Mouse (Mus musculus): ENCODE data around the gene Krtap5-3.
"Not testable (repeated sequence)": the region's sequence is repeated elsewhere in the genome, so short reads cannot be mapped to it uniquely, and the experiment has no call there.

The Krtap5-3 gene

GRCm38 (mm10) chr7:142201064-142201463, at the start of gene Krtap5-3:
Krtap5-3 (plus strand) TSS chr7:142201364.
- DNase-seq: no peak

GRCm38 (mm10) chr7:142152191-142152590, 49.0 kb upstream of the Krtap5-3 start:
- no peak for DNase-seq

GRCm38 (mm10) chr7:142155308-142155707, 45.9 kb upstream of the Krtap5-3 start:
- no peak for DNase-seq

DNA sequence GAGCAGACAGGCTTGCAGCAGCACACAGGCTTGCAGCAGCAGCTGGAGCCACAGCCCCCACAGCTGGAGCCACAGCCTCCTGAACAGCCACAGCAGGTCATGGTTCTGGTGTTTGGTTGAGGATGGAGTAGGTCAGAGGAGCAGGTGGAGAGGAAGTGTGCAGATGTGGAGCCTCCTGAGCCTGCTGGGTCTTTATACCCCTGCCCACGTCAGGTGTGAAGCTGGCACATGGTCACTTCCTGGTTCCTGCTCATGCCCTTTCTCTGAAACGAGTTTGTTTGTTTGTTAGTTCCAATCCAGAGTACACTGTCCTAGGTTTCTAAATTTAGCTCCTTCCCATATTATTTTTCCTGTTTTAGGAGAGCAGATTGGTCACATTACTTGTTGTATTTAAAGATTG, 44.2 kb upstream of the Krtap5-3 start, which contains the start of gene Gm29735:
Gene Gm29735 (minus strand): TSS at position 101 of the 400 bp plus-strand sequence.
- DNase-seq: not testable (repeated sequence)

GRCm38 (mm10) chr7:142159366-142159765, 41.8 kb upstream of the Krtap5-3 start:
- no peak for DNase-seq

- DNase-seq: not testable (repeated sequence)
Measured at GRCm38 (mm10) chr7:142165639-142166038, 35.5 kb upstream of the Krtap5-3 start, which contains the start of gene Gm4553. Gm4553 (minus strand) TSS chr7:142165739.

DNA sequence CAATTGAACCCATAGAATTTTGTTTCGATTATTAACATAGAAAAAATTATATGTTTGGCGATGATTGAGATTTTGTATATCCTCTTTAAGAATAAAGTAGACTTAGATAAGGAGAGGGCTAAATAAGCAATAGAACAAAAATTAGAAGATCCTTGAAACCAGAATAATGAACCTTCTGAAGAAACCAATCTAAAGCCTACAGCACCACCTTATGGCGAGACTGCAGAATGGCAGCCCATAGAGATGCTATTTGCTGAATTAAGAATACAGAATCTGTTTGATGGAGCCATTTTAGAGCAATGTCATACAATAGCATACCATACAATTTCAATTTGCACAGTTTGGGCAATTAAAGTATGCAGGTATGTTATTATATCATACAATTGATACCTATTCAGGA, 31.3 kb upstream of the Krtap5-3 start:
- DNase-seq: no peak

DNA sequence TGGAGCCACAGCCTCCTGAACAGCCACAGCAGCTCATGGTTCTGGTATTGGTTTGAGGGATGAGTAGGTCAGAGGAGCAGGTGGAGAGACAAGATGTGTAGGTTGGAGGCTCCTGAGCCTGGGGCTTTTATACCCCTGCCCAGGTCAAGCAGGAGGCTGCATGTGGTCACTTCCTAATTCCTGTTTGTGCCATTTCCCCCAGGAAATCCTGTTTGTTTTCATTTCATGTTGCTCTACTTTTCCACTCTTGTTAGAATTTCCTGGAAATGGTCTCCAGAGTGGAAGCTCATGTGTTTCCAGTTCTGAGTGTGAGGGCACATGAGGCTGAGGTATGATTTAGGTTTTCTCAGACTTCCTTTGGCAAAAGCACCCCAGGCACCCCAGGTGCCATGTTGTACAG, 25.3 kb upstream of the Krtap5-3 start, which contains the start of gene Krtap5-2:
Gene Krtap5-2 (minus strand): TSS at position 101 of the 400 bp plus-strand sequence.
- DNase-seq: not testable (repeated sequence)

GRCm38 (mm10) chr7:142178685-142179084, 22.5 kb upstream of the Krtap5-3 start:
- DNase-seq: peak; percentile 10

- DNase-seq: no peak
Measured at GRCm38 (mm10) chr7:142181021-142181420, 20.1 kb upstream of the Krtap5-3 start.

DNA sequence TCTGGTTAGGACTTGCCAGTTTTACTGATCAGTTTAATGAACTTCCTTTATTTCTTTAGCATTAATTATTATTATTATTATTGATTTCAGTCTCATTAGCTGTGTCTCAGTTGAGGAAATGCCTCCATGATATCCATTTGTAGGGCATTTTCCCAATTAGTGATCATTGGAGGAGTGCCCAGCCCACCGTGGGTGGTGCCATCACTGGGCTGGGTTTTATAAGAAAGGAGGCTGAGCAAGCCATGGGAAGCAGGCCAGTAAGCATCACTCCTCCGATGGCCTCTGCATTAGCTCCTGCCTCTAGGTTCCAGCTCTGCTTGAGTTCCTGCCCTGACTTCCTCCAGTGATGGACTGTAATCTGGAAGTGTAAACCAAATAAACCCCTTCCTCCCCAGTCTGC, 13.0 kb upstream of the Krtap5-3 start:
- no peak for DNase-seq

- no peak for DNase-seq
Measured at GRCm38 (mm10) chr7:142190289-142190688, 10.9 kb upstream of the Krtap5-3 start, which contains the start of gene Gm10153. Gm10153 (minus strand) TSS chr7:142190389.

- DNase-seq: no peak
Measured at GRCm38 (mm10) chr7:142198748-142199147, 2.4 kb upstream of the Krtap5-3 start.

GRCm38 (mm10) chr7:142205488-142205887, 4.3 kb downstream of the Krtap5-3 start:
- DNase-seq: no peak

DNA sequence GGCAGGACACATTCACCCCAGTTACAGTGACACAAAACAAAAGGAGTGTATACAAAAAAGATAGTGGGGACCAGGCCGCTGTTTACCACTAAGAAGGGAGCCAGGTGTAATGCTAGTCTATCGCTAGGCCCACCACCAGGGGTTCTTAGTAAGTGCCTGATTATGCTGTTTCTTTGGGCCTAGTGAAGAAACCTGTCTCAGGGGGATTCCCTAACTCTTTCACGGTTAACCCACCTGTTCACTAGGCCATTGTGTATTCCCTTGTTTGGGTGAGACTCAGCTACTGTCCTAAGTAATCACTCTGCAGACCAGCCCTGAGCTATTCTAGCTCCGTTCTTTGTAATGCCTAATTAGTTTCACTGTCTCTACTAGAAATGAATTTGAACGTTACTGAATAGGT, 5.7 kb downstream of the Krtap5-3 start:
- DNase-seq: not testable (repeated sequence)

GRCm38 (mm10) chr7:142211559-142211958, 10.4 kb downstream of the Krtap5-3 start, which contains the start of gene Gm7579:
Gm7579 (plus strand) TSS chr7:142211859.
- no peak for DNase-seq

GRCm38 (mm10) chr7:142212136-142212535, 11.0 kb downstream of the Krtap5-3 start:
- not testable (repeated sequence) for DNase-seq

DNA sequence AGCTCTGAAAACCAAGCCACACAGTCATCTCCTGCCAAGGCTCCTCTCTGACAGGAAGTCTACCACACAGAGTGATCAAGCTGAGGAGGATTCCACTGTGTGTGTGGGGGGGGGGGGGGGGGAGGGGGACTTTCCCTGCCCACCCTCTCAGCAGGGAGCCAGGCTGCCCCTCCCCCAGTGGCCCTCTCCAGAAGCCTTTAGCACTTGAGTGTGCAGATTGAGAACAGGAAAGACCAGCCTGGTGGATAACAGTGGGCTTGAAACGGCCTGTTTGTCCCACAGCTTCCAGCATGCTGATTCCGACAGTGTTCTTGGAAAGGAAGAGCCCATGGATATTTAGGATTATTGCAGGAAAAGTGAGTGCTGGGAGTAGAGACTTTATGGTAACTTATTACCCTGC, 23.4 kb downstream of the Krtap5-3 start:
- DNase-seq: no peak

- not testable (repeated sequence) for DNase-seq
Measured at GRCm38 (mm10) chr7:142229871-142230270, 28.7 kb downstream of the Krtap5-3 start, which contains the start of gene Krtap5-5. Krtap5-5 (minus strand) TSS chr7:142229971.

DNA sequence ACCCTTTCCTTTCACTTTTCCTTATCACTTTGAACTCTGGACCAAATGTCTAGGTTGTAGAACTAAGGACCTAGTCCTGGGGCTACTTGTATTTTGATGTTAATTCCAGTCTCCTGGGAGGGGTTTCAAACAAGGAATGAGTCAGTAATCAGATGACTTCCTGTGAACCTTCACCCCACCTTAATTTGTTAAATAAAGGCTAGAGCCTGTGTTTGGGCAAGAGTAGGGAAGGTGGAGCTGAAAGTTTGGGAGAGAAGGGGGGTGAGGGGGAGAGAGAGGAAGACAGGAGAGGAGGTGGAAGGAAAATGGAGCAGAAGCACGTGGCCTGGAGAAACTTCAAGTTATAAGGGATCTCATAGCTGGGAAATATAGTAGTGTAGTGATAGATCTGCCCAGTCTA, 30.4 kb downstream of the Krtap5-3 start:
- no peak for DNase-seq

GRCm38 (mm10) chr7:142240978-142241377, 39.8 kb downstream of the Krtap5-3 start, which contains the start of gene Gm40460:
Gm40460 (minus strand) TSS chr7:142241078.
- DNase-seq: no peak

- peak; percentile 38 for DNase-seq
Measured at GRCm38 (mm10) chr7:142249824-142250223, 48.7 kb downstream of the Krtap5-3 start.
